Mouse (Mus musculus): ENCODE measurements at regions not wholly inside any gene's neighbourhood (a gene's known extent, or its start where the extent isn't known, plus 50 kb on each side); places are given as distances from the start of the nearest gene placed in this dataset.

- no peak for TF ChIP-seq CTCF (IDR thresholded peaks at IDR 0.05; ENCODE audit: borderline replicate concordance, insufficient read depth, low read depth, low read length)
- no peak for TF ChIP-seq POLR2A (IDR thresholded peaks at IDR 0.05; ENCODE audit: borderline replicate concordance, insufficient read depth, low read length)
Observed at GRCm38 (mm10) chr4:28079030-28079429, 733.9 kb upstream of the Epha7 start.
